Mouse (Mus musculus): ENCODE measurements around the gene Ranbp9. TPM values are rescaled to one million over a fixed set of nuclear protein-coding genes. Genes with fewer than 3 reads are reported as not detected.

The Ranbp9 gene
- polyA plus RNA-seq, 1 experiment from 2014 or later = 3.0 TPM

GRCm38 (mm10) chr13:43523906-43524480 is 42.9 kb upstream of the Ranbp9 start:
- WGBS (ENCODE audit: insufficient replicate concordance) = 43% methylated on average over 7 of the region's 7 CpGs
- ATAC-seq = no peak
- Histone ChIP-seq H3K4me1 (ENCODE audit: insufficient read depth) (peaks cover 24% of the 10 kb centered on the region), H3K9me3 (ENCODE audit: low read length) (peaks cover 3% of the 10 kb centered on the region; the same call in 1 of the 2 replicates), H3K27me3 (ENCODE audit: insufficient read depth, low read length) (no peaks in the 10 kb centered on the region), H3K36me3 (replicated peaks; ENCODE audit: insufficient read depth, low read length) (no peaks in the 10 kb centered on the region), H3K27ac (ENCODE audit: low read depth) (peak overlapping the region; percentile 80), H3K9ac (replicated peaks) (no peak overlapping the region), H3K4me2 (ENCODE audit: low read depth, low read length) (peak overlapping the region; percentile 27), H3K4me3 (ENCODE audit: low read depth, low read length) (no peak overlapping the region)
- DNase-seq = no peak
- TF ChIP-seq EP300 (IDR thresholded peaks at IDR 0.05; ENCODE audit: low read depth) (no peak), CTCF (IDR thresholded peaks at IDR 0.05; ENCODE audit: low read depth) (no peak)

GRCm38 (mm10) chr13:43521940-43522339 is 40.9 kb upstream of the Ranbp9 start:
- peaks cover 24% of the 10 kb centered on the region for H3K4me1 ChIP-seq (ENCODE audit: insufficient read depth)
- peaks cover 3% of the 10 kb centered on the region; the same call in 1 of the 2 replicates for H3K9me3 ChIP-seq (ENCODE audit: low read length)
- TF ChIP-seq CTCF (IDR thresholded peaks at IDR 0.05; ENCODE audit: low read depth) (no peak), EP300 (IDR thresholded peaks at IDR 0.05; ENCODE audit: low read depth) (no peak)
- DNase-seq (no peak), ATAC-seq (no peak)
- H3K36me3 ChIP-seq (replicated peaks; ENCODE audit: insufficient read depth, low read length) = no peaks in the 10 kb centered on the region
- no peaks in the 10 kb centered on the region for H3K27me3 ChIP-seq (ENCODE audit: insufficient read depth, low read length)
- H3K4me2 ChIP-seq (ENCODE audit: low read depth, low read length) = no peak overlapping the region
- H3K9ac ChIP-seq (replicated peaks) = no peak overlapping the region
- no peak overlapping the region for H3K4me3 ChIP-seq (ENCODE audit: low read depth, low read length)
- WGBS (ENCODE audit: insufficient replicate concordance) = 77% methylated on average over 5 of the region's 5 CpGs
- no peak overlapping the region for H3K27ac ChIP-seq (ENCODE audit: low read depth)

GRCm38 (mm10) chr13:43519251-43519650 is 38.2 kb upstream of the Ranbp9 start:
- H3K9ac ChIP-seq (replicated peaks) = no peak overlapping the region
- DNase-seq = no peak
- TF ChIP-seq CTCF (IDR thresholded peaks at IDR 0.05; ENCODE audit: low read depth) = no peak
- no peak for TF ChIP-seq EP300 (IDR thresholded peaks at IDR 0.05; ENCODE audit: low read depth)
- peaks cover 3% of the 10 kb centered on the region; the same call in 1 of the 2 replicates for H3K9me3 ChIP-seq (ENCODE audit: low read length)
- no peak overlapping the region for H3K4me2 ChIP-seq (ENCODE audit: low read depth, low read length)
- H3K4me1 ChIP-seq (ENCODE audit: insufficient read depth) = peaks cover 6% of the 10 kb centered on the region
- no peak overlapping the region for H3K27ac ChIP-seq (ENCODE audit: low read depth)
- ATAC-seq = no peak
- no peaks in the 10 kb centered on the region for H3K36me3 ChIP-seq (replicated peaks; ENCODE audit: insufficient read depth, low read length)
- WGBS (ENCODE audit: insufficient replicate concordance) = 77% methylated on average over 6 of the region's 6 CpGs
- H3K4me3 ChIP-seq (ENCODE audit: low read depth, low read length) = no peak overlapping the region
- H3K27me3 ChIP-seq (ENCODE audit: insufficient read depth, low read length) = no peaks in the 10 kb centered on the region

GRCm38 (mm10) chr13:43517371-43517770 is 36.3 kb upstream of the Ranbp9 start:
- TF ChIP-seq CTCF (IDR thresholded peaks at IDR 0.05; ENCODE audit: low read depth) = no peak
- no peak for TF ChIP-seq EP300 (IDR thresholded peaks at IDR 0.05; ENCODE audit: low read depth)
- Histone ChIP-seq H3K27me3 (ENCODE audit: insufficient read depth, low read length) (no peaks in the 10 kb centered on the region), H3K9me3 (ENCODE audit: low read length) (no peaks in the 10 kb centered on the region), H3K9ac (replicated peaks) (no peak overlapping the region), H3K4me2 (ENCODE audit: low read depth, low read length) (no peak overlapping the region), H3K4me3 (ENCODE audit: low read depth, low read length) (no peak overlapping the region), H3K36me3 (replicated peaks; ENCODE audit: insufficient read depth, low read length) (no peaks in the 10 kb centered on the region), H3K27ac (ENCODE audit: low read depth) (no peak overlapping the region), H3K4me1 (ENCODE audit: insufficient read depth) (no peaks in the 10 kb centered on the region)
- WGBS (ENCODE audit: insufficient replicate concordance) = 71% methylated on average over 8 of the region's 8 CpGs
- no peak for DNase-seq
- no peak for ATAC-seq

GRCm38 (mm10) chr13:43516931-43517330 is 35.8 kb upstream of the Ranbp9 start:
- TF ChIP-seq EP300 (IDR thresholded peaks at IDR 0.05; ENCODE audit: low read depth) (no peak), CTCF (IDR thresholded peaks at IDR 0.05; ENCODE audit: low read depth) (no peak)

GRCm38 (mm10) chr13:43516119-43516518 is 35.0 kb upstream of the Ranbp9 start:
- TF ChIP-seq EP300 (IDR thresholded peaks at IDR 0.05; ENCODE audit: low read depth) (no peak), CTCF (IDR thresholded peaks at IDR 0.05; ENCODE audit: low read depth) (no peak)
- no peak for ATAC-seq
- H3K27me3 ChIP-seq (ENCODE audit: insufficient read depth, low read length) = no peaks in the 10 kb centered on the region
- no peak for DNase-seq
- no peak overlapping the region for H3K4me2 ChIP-seq (ENCODE audit: low read depth, low read length)
- no peaks in the 10 kb centered on the region for H3K4me1 ChIP-seq (ENCODE audit: insufficient read depth)
- no peak overlapping the region for H3K4me3 ChIP-seq (ENCODE audit: low read depth, low read length)
- H3K36me3 ChIP-seq (replicated peaks; ENCODE audit: insufficient read depth, low read length) = no peaks in the 10 kb centered on the region
- 75% methylated on average over 5 of the region's 5 CpGs for WGBS (ENCODE audit: insufficient replicate concordance)
- H3K9ac ChIP-seq (replicated peaks) = no peak overlapping the region
- H3K27ac ChIP-seq (ENCODE audit: low read depth) = no peak overlapping the region
- H3K9me3 ChIP-seq (ENCODE audit: low read length) = no peaks in the 10 kb centered on the region

More at GRCm38 (mm10) chr13:43516931-43517330, 35.8 kb upstream of the Ranbp9 start:
- Histone ChIP-seq H3K9ac (replicated peaks) (no peak overlapping the region), H3K4me1 (ENCODE audit: insufficient read depth) (no peaks in the 10 kb centered on the region), H3K4me2 (ENCODE audit: low read depth, low read length) (no peak overlapping the region), H3K27me3 (ENCODE audit: insufficient read depth, low read length) (no peaks in the 10 kb centered on the region), H3K4me3 (ENCODE audit: low read depth, low read length) (no peak overlapping the region), H3K27ac (ENCODE audit: low read depth) (no peak overlapping the region), H3K36me3 (replicated peaks; ENCODE audit: insufficient read depth, low read length) (no peaks in the 10 kb centered on the region), H3K9me3 (ENCODE audit: low read length) (no peaks in the 10 kb centered on the region)
- WGBS (ENCODE audit: insufficient replicate concordance) = 68% methylated on average over 6 of the region's 6 CpGs
- ATAC-seq = no peak
- no peak for DNase-seq
